ENCODE assay signal across 11 mouse cellular contexts in genomic region chr5:23396756-23397155, GRCm38 (mm10).
"Had no signal": no experiment of that assay in that cellular context is flagged by ENCODE, and none has a peak within 500 bp of the region (broad histone marks: within the 10 kb centered on the region; RNA-seq: fewer than 3 reads in every experiment).

No protein-coding gene starts in this region.

- H3K4me1 ChIP-seq: limb, embryonic 12.5 days; liver, embryonic 15.5 days; neural tube, embryonic 12.5 days had no signal

- H3K27ac ChIP-seq: limb, embryonic 12.5 days; liver, embryonic 15.5 days; neural tube, embryonic 12.5 days; stomach, postnatal 0 days had no signal

- H3K4me2 ChIP-seq: limb, embryonic 12.5 days; liver, embryonic 11.5 days; liver, embryonic 15.5 days; neural tube, embryonic 12.5 days had no signal

- H3K27me3 ChIP-seq: limb, embryonic 12.5 days; liver, embryonic 15.5 days; neural tube, embryonic 12.5 days had no signal

- ATAC-seq: lung, postnatal 0 days had no signal

- H3K9me3 ChIP-seq: limb, embryonic 12.5 days; liver, embryonic 15.5 days; neural tube, embryonic 12.5 days had no signal

- H3K9ac ChIP-seq: limb, embryonic 12.5 days; liver, embryonic 15.5 days; neural tube, embryonic 12.5 days had no signal

- H3K4me3 ChIP-seq: limb, embryonic 12.5 days; liver, embryonic 15.5 days; neural tube, embryonic 12.5 days had no signal

- DNase-seq: layer of hippocampus, adult 9-11 months; lung, adult 2 months; lung, postnatal 36 days; midbrain, embryonic 14.5 days; thymus, postnatal 4 days had no signal
